Mouse (Mus musculus) C2C12 (cell line): ENCODE results near the gene Kcnj4. TPM values are rescaled to one million over a fixed set of nuclear protein-coding genes. Genes with fewer than 3 reads are reported as not detected.

ENCODE experiments used
- H3K27me3 ChIP-seq: one replicate; pipeline ENCODE4 v1.6.1; 2011; ENCODE audit not compliant: control insufficient read depth, insufficient read depth, insufficient read length
- H3K36me3 ChIP-seq: one replicate; pipeline ENCODE4 v1.6.1; 2011; ENCODE audit not compliant: control insufficient read depth, insufficient read depth
- H3K4me3 ChIP-seq: one replicate; pipeline ENCODE4 v1.5.1; 2011; ENCODE audit warnings: mild to moderate bottlenecking, control low read depth; ENCODE audit not compliant: poor library complexity, insufficient read depth, severe bottlenecking
- H3K79me2 ChIP-seq: one replicate; pipeline ENCODE4 v1.6.1; 2011; ENCODE audit not compliant: control insufficient read depth, insufficient read depth
- H3K79me3 ChIP-seq: one replicate; pipeline ENCODE4 v1.6.1; 2011; ENCODE audit warnings: low read depth, control low read depth
- H3ac ChIP-seq: one replicate; pipeline ENCODE3; 2011; ENCODE audit warnings: low read depth; ENCODE audit not compliant: control insufficient read depth, insufficient read length
- FOSL1 ChIP-seq: IDR thresholded peaks from one replicate; pipeline ENCODE4 v1.8.0; 2011; ENCODE audit warnings: mild to moderate bottlenecking, low read length; ENCODE audit not compliant: poor library complexity, insufficient read depth, severe bottlenecking
- MAX ChIP-seq: IDR thresholded peaks from one replicate; pipeline ENCODE4 v1.6.1; 2011; ENCODE audit warnings: mild to moderate bottlenecking, control low read depth
- MYOD1 ChIP-seq: IDR thresholded peaks from one replicate; pipeline ENCODE4 v1.6.1; 2011; ENCODE audit warnings: low read depth; ENCODE audit not compliant: control insufficient read depth, insufficient read length
- MYOG ChIP-seq: IDR thresholded peaks from one replicate; pipeline ENCODE4 v1.6.1; 2011; ENCODE audit not compliant: control insufficient read depth, insufficient read length; ENCODE audit errors: extremely low read depth
- USF1 ChIP-seq: IDR thresholded peaks from one replicate; pipeline ENCODE4 v1.6.1; 2011; ENCODE audit warnings: low read depth, mild to moderate bottlenecking, control low read depth, moderate library complexity
- microRNA-seq: library from miRNA; unstranded; fragments of <30 nt; microRNA quantifications from one replicate; pipeline ENCODE4, GENCODE M21; 2019; ENCODE audit warnings: borderline microRNAs expressed
- polyA plus RNA-seq: library from polyadenylated mRNA; unstranded; fragments of >200 nt; fragmentation: generic; extraction: Trizol; gene quantifications from one replicate; pipeline ENCODE4 v1.2.1, GENCODE M21; 2012; ENCODE audit warnings: missing spikeins

Gene Kcnj4
- polyA plus RNA-seq, 1 experiment, result 0.14 TPM

DNA sequence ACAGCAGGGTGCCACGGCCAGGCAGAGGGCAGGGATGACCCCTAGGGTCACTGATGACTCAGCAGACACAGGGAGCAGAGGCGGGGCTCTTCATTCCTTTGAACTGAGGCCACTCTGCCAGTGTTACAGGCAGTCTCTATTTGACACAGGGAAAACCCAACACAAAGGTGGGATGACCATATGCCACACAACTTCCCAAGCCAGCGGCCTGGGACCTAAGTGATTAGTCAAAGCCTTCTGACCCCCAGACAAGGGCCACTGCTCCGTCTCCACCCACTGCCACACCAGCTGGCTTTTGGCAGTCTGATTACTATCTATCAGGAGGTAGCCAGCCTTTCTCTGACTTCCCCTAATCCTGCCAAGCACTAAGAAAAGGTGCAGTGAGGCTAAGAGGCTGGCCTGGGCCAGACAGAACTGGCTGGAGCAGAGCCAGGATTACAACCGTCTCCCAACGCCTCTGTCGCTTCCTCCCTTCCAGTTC lies 69.8 kb downstream of the Kcnj4 start:
- H3ac ChIP-seq, result no peak overlapping the region
- H3K36me3 ChIP-seq, result peaks cover 88% of the 10 kb centered on the region
- TF ChIP-seq MYOD1, result peak; percentile 16
- TF ChIP-seq USF1, result no peak
- no peak for TF ChIP-seq MYOG
- no peak for TF ChIP-seq MAX
- no peak for TF ChIP-seq FOSL1
- H3K27me3 ChIP-seq, result no peaks in the 10 kb centered on the region
- peaks cover 71% of the 10 kb centered on the region for H3K79me3 ChIP-seq
- H3K4me3 ChIP-seq, result no peak overlapping the region
- peaks cover 100% of the 10 kb centered on the region for H3K79me2 ChIP-seq

Small RNA genes lying within 50 kb of the gene (microRNA-seq; reads per million reads assigned to microRNA genes)
- not detected for gene Gm44302

Other genes starting within 250 kb of the Kcnj4 start
- gene Baiap2l2, start 219.7 kb downstream of the Kcnj4 start, polyA plus RNA-seq, result 1.2 TPM
- 17.4 TPM for gene Pla2g6, start 176.9 kb downstream of the Kcnj4 start, polyA plus RNA-seq
- gene Maff, start 158.6 kb downstream of the Kcnj4 start, polyA plus RNA-seq, result 24.8 TPM
- gene Tmem184b, start 101.7 kb downstream of the Kcnj4 start, polyA plus RNA-seq, result 74.2 TPM
- 98.6 TPM for gene Csnk1e, start 49.7 kb downstream of the Kcnj4 start, polyA plus RNA-seq
- gene Kdelr3, start 11.2 kb upstream of the Kcnj4 start, polyA plus RNA-seq, result 65.5 TPM
- gene Ddx17, start 41.5 kb upstream of the Kcnj4 start, polyA plus RNA-seq, result 84.9 TPM
- gene Dmc1, start 99.9 kb upstream of the Kcnj4 start, polyA plus RNA-seq, result not detected
- 0.27 TPM for gene Fam227a, start 153.7 kb upstream of the Kcnj4 start, polyA plus RNA-seq
- gene Cby1, start 154.0 kb upstream of the Kcnj4 start, polyA plus RNA-seq, result 54.5 TPM
- gene Tomm22, start 165.6 kb upstream of the Kcnj4 start, polyA plus RNA-seq, result 171 TPM
- 37.0 TPM for gene Josd1, start 182.7 kb upstream of the Kcnj4 start, polyA plus RNA-seq
- 62.5 TPM for gene Gtpbp1, start 185.6 kb upstream of the Kcnj4 start, polyA plus RNA-seq
- 56.7 TPM for gene Sun2, start 237.3 kb upstream of the Kcnj4 start, polyA plus RNA-seq